Mouse (Mus musculus): ENCODE data around the gene Asf1b.

- no peak for TF ChIP-seq CTCF (IDR thresholded peaks at IDR 0.05)
- no peak for TF ChIP-seq EP300 (IDR thresholded peaks at IDR 0.05)
Measured at GRCm38 (mm10) chr8:83942446-83942845, 12.9 kb upstream of the Asf1b start.
